Mouse (Mus musculus): Measurements from ENCODE around the gene Hist1h3d. TPM values are rescaled to one million over a fixed set of nuclear protein-coding genes. Genes with fewer than 3 reads are reported as not detected.
"Not testable (repeated sequence)": the region's sequence is repeated elsewhere in the genome, so short reads cannot be mapped to it uniquely, and the experiment has no call there.

Gene Hist1h3d
- polyA plus RNA-seq, 2 experiments, result 7.2 to 20.4 TPM

GRCm38 (mm10) chr13:23621532-23622174, 46.1 kb downstream of the Hist1h3d start:
- no peak for TF ChIP-seq CTCF (IDR thresholded peaks at IDR 0.05; ENCODE audit: low read depth)
- peak; percentile 38 for TF ChIP-seq EP300 (IDR thresholded peaks at IDR 0.05; ENCODE audit: low read depth)
- Histone ChIP-seq H3K4me3 (ENCODE audit: insufficient read depth in 1 of 2, low read depth in 2 of 2, low read length in 2 of 2) (peak overlapping the region; percentile 71 to 90), H3K4me2 (ENCODE audit: low read depth) (peak overlapping the region; percentile 95), H3K4me1 (replicated peaks; ENCODE audit: control insufficient read depth in 2 of 2, insufficient read depth in 2 of 2, low read length in 1 of 2) (peaks cover 12 to 16% of the 10 kb centered on the region in 2 experiments), H3K9me3 (ENCODE audit: control insufficient read depth, low read length) (no peaks in the 10 kb centered on the region), H3K27ac (peak overlapping the region; percentile 99), H3K27me3 (ENCODE audit: control insufficient read depth, insufficient read depth, low read length) (peaks cover 6% of the 10 kb centered on the region), H3K9ac (replicated peaks) (peak overlapping the region; percentile 98), H3K36me3 (replicated peaks; ENCODE audit: control insufficient read depth, insufficient read depth, low read depth) (no peaks in the 10 kb centered on the region)
- DNase-seq (ENCODE audit: low read depth in 3 of 3, low spot score in 3 of 3) (peak; percentile 83 to 92 (median 85)), ATAC-seq (ENCODE audit: insufficient read depth) (peak; percentile 79)
- under 1% methylated on average over 18 of the region's 18 CpGs for WGBS (ENCODE audit: insufficient replicate concordance)

GRCm38 (mm10) chr13:23622175-23622671, 46.7 kb downstream of the Hist1h3d start, which contains the start of gene Hist1h1e:
Gene Hist1h1e, minus strand, starts transcription at chr13:23622558.
- peak within 1 kb of the TSS; percentile 95 for H3K4me2 ChIP-seq (ENCODE audit: low read depth)
- not testable (repeated sequence) for H3K36me3 ChIP-seq (replicated peaks; ENCODE audit: control insufficient read depth, insufficient read depth, low read depth); H3K27me3 ChIP-seq (ENCODE audit: control insufficient read depth, insufficient read depth, low read length); H3K9me3 ChIP-seq (ENCODE audit: control insufficient read depth, low read length)
- peak; percentile 72 for TF ChIP-seq EP300 (IDR thresholded peaks at IDR 0.05; ENCODE audit: low read depth)
- H3K27ac ChIP-seq, result peak within 1 kb of the TSS; percentile 99
- peak within 1 kb of the TSS; percentile 98 for H3K9ac ChIP-seq (replicated peaks)
- WGBS (ENCODE audit: insufficient replicate concordance), result under 1% methylated on average over 47 of the region's 53 CpGs
- peak within 1 kb of the TSS; percentile 71 to 90 for H3K4me3 ChIP-seq (ENCODE audit: insufficient read depth in 1 of 2, low read depth in 2 of 2, low read length in 2 of 2)
- DNase-seq (ENCODE audit: low read depth in 3 of 3, low spot score in 3 of 3) (peak; percentile 79 to 80 (median 79)), ATAC-seq (ENCODE audit: insufficient read depth) (peak; percentile 77)
- peaks cover 12 to 16% of the 10 kb centered on the region in 2 experiments for H3K4me1 ChIP-seq (replicated peaks; ENCODE audit: control insufficient read depth in 2 of 2, insufficient read depth in 2 of 2, low read length in 1 of 2)

GRCm38 (mm10) chr13:23622861-23623450, 47.4 kb downstream of the Hist1h3d start:
- no peak for TF ChIP-seq CTCF (IDR thresholded peaks at IDR 0.05; ENCODE audit: low read depth)
- Histone ChIP-seq H3K36me3 (replicated peaks; ENCODE audit: control insufficient read depth, insufficient read depth, low read depth) (no peaks in the 10 kb centered on the region), H3K4me1 (replicated peaks; ENCODE audit: control insufficient read depth in 2 of 2, insufficient read depth in 2 of 2, low read length in 1 of 2) (peaks cover 12 to 16% of the 10 kb centered on the region in 2 experiments), H3K4me3 (ENCODE audit: insufficient read depth in 1 of 2, low read depth in 2 of 2, low read length in 2 of 2) (peak overlapping the region in 1 of 2 experiments; percentile 71; a peak in 2 of 4 replicates), H3K4me2 (ENCODE audit: low read depth) (peak overlapping the region; percentile 95), H3K27me3 (ENCODE audit: control insufficient read depth, insufficient read depth, low read length) (peaks cover 7% of the 10 kb centered on the region), H3K9me3 (ENCODE audit: control insufficient read depth, low read length) (no peaks in the 10 kb centered on the region), H3K27ac (peak overlapping the region; percentile 99), H3K9ac (replicated peaks) (peak overlapping the region; percentile 98)
- DNase-seq (ENCODE audit: low read depth in 3 of 3, low spot score in 3 of 3) (peak in 1 of 3 experiments; percentile 37), ATAC-seq (ENCODE audit: insufficient read depth) (no peak)
- 21% methylated on average over 7 of the region's 7 CpGs for WGBS (ENCODE audit: insufficient replicate concordance)

Small RNA genes lying within 50 kb of the gene (microRNA-seq; reads per million reads assigned to microRNA genes)
- gene Gm44297 (not detected), gene Gm44359 (not detected), gene Gm44394 (not detected)

Other genes with a start within 250 kb of the Hist1h3d start
Only the 30 nearest of the 35 such genes appear.
- 2.4 and 4.0 TPM in 2 replicates for gene Abt1, start 151.9 kb upstream of the Hist1h3d start, polyA plus RNA-seq (2012; rRNA removed)
- gene Abt1, start 151.9 kb upstream of the Hist1h3d start, polyA plus RNA-seq (2014; fragmentation: Nextera tagmentation; extraction: Ambion mirVana), result 5.2 and 5.3 TPM in 2 replicates
- gene Btn1a1, start 109.9 kb upstream of the Hist1h3d start, polyA plus RNA-seq (2012; rRNA removed), result 1.5 and 2.1 TPM in 2 replicates
- gene Btn1a1, start 109.9 kb upstream of the Hist1h3d start, polyA plus RNA-seq (2014; fragmentation: Nextera tagmentation; extraction: Ambion mirVana), result 1.5 and 1.8 TPM in 2 replicates
- 0.01 TPM in 1 of 2 replicates, not detected in the other for gene Btn2a2, start 86.9 kb upstream of the Hist1h3d start, polyA plus RNA-seq (2012; rRNA removed)
- not detected in 2 replicates for gene Btn2a2, start 86.9 kb upstream of the Hist1h3d start, polyA plus RNA-seq (2014; fragmentation: Nextera tagmentation; extraction: Ambion mirVana)
- 8.6 and 24.1 TPM in 2 replicates for gene Hist1h4h, start 44.7 kb upstream of the Hist1h3d start, polyA plus RNA-seq (2012; rRNA removed)
- gene Hist1h4h, start 44.7 kb upstream of the Hist1h3d start, polyA plus RNA-seq (2014; fragmentation: Nextera tagmentation; extraction: Ambion mirVana), result 5.3 and 6.1 TPM in 2 replicates
- 375 and 609 TPM in 2 replicates for gene Hist1h2af, start 41.9 kb upstream of the Hist1h3d start, polyA plus RNA-seq (2012; rRNA removed)
- gene Hist1h2af, start 41.9 kb upstream of the Hist1h3d start, polyA plus RNA-seq (2014; fragmentation: Nextera tagmentation; extraction: Ambion mirVana), result 14.2 and 17.4 TPM in 2 replicates
- gene Hist1h3g, start 40.3 kb upstream of the Hist1h3d start, polyA plus RNA-seq (2012; rRNA removed), result 48.1 and 52.5 TPM in 2 replicates
- 8.6 and 9.6 TPM in 2 replicates for gene Hist1h3g, start 40.3 kb upstream of the Hist1h3d start, polyA plus RNA-seq (2014; fragmentation: Nextera tagmentation; extraction: Ambion mirVana)
- 6.7 and 8.7 TPM in 2 replicates for gene Hist1h2bh, start 32.4 kb upstream of the Hist1h3d start, polyA plus RNA-seq (2012; rRNA removed)
- 1.2 and 1.4 TPM in 2 replicates for gene Hist1h2bh, start 32.4 kb upstream of the Hist1h3d start, polyA plus RNA-seq (2014; fragmentation: Nextera tagmentation; extraction: Ambion mirVana)
- 5.1 and 13.6 TPM in 2 replicates for gene Hist1h3f, start 31.7 kb upstream of the Hist1h3d start, polyA plus RNA-seq (2012; rRNA removed)
- 1.00 and 1.1 TPM in 2 replicates for gene Hist1h3f, start 31.7 kb upstream of the Hist1h3d start, polyA plus RNA-seq (2014; fragmentation: Nextera tagmentation; extraction: Ambion mirVana)
- 4.9 and 17.8 TPM in 2 replicates for gene Hist1h4f, start 24.1 kb upstream of the Hist1h3d start, polyA plus RNA-seq (2012; rRNA removed)
- 0.75 and 1.6 TPM in 2 replicates for gene Hist1h4f, start 24.1 kb upstream of the Hist1h3d start, polyA plus RNA-seq (2014; fragmentation: Nextera tagmentation; extraction: Ambion mirVana)
- 0.54 and 0.70 TPM in 2 replicates for gene Hist1h1d, start 22.5 kb upstream of the Hist1h3d start, polyA plus RNA-seq (2012; rRNA removed)
- 1.2 and 1.6 TPM in 2 replicates for gene Hist1h1d, start 22.5 kb upstream of the Hist1h3d start, polyA plus RNA-seq (2014; fragmentation: Nextera tagmentation; extraction: Ambion mirVana)
- 25.4 and 53.3 TPM in 2 replicates for gene Hist1h3e, start 13.4 kb upstream of the Hist1h3d start, polyA plus RNA-seq (2012; rRNA removed)
- 3.9 and 5.1 TPM in 2 replicates for gene Hist1h3e, start 13.4 kb upstream of the Hist1h3d start, polyA plus RNA-seq (2014; fragmentation: Nextera tagmentation; extraction: Ambion mirVana)
- 10.8 and 14.3 TPM in 2 replicates for gene Hist1h2ae, start 4.5 kb upstream of the Hist1h3d start, polyA plus RNA-seq (2012; rRNA removed)
- gene Hist1h2ae, start 4.5 kb upstream of the Hist1h3d start, polyA plus RNA-seq (2014; fragmentation: Nextera tagmentation; extraction: Ambion mirVana), result 150 and 151 TPM in 2 replicates
- 42.1 and 55.9 TPM in 2 replicates for gene Hist1h2bg, start 4.4 kb upstream of the Hist1h3d start, polyA plus RNA-seq (2012; rRNA removed)
- 6.9 and 10.2 TPM in 2 replicates for gene Hist1h2bg, start 4.4 kb upstream of the Hist1h3d start, polyA plus RNA-seq (2014; fragmentation: Nextera tagmentation; extraction: Ambion mirVana)
- gene Hist1h2bf, start 1.6 kb upstream of the Hist1h3d start, polyA plus RNA-seq (2012; rRNA removed), result 15.9 and 35.2 TPM in 2 replicates
- 3.4 and 4.4 TPM in 2 replicates for gene Hist1h2bf, start 1.6 kb upstream of the Hist1h3d start, polyA plus RNA-seq (2014; fragmentation: Nextera tagmentation; extraction: Ambion mirVana)
- gene Hist1h2ad, start 1.4 kb upstream of the Hist1h3d start, polyA plus RNA-seq (2012; rRNA removed), result 10.4 and 25.5 TPM in 2 replicates
- 4.7 and 5.1 TPM in 2 replicates for gene Hist1h2ad, start 1.4 kb upstream of the Hist1h3d start, polyA plus RNA-seq (2014; fragmentation: Nextera tagmentation; extraction: Ambion mirVana)
- 8.6 and 12.8 TPM in 2 replicates for gene Hist1h4d, start 5.8 kb downstream of the Hist1h3d start, polyA plus RNA-seq (2012; rRNA removed)
- 152 and 155 TPM in 2 replicates for gene Hist1h4d, start 5.8 kb downstream of the Hist1h3d start, polyA plus RNA-seq (2014; fragmentation: Nextera tagmentation; extraction: Ambion mirVana)
- gene Hist1h2be, start 45.4 kb downstream of the Hist1h3d start, polyA plus RNA-seq (2012; rRNA removed), result 2.8 and 3.3 TPM in 2 replicates
- gene Hist1h2be, start 45.4 kb downstream of the Hist1h3d start, polyA plus RNA-seq (2014; fragmentation: Nextera tagmentation; extraction: Ambion mirVana), result 0.95 and 1.3 TPM in 2 replicates
- 6.3 and 8.0 TPM in 2 replicates for gene Hist1h1e, start 46.8 kb downstream of the Hist1h3d start, polyA plus RNA-seq (2012; rRNA removed)
- gene Hist1h1e, start 46.8 kb downstream of the Hist1h3d start, polyA plus RNA-seq (2014; fragmentation: Nextera tagmentation; extraction: Ambion mirVana), result 23.1 and 24.4 TPM in 2 replicates
- gene Hist1h2ac, start 108.2 kb downstream of the Hist1h3d start, polyA plus RNA-seq (2012; rRNA removed), result 1.5 and 1.8 TPM in 2 replicates
- gene Hist1h2ac, start 108.2 kb downstream of the Hist1h3d start, polyA plus RNA-seq (2014; fragmentation: Nextera tagmentation; extraction: Ambion mirVana), result 1.1 and 1.3 TPM in 2 replicates
- gene Hist1h2bc, start 108.4 kb downstream of the Hist1h3d start, polyA plus RNA-seq (2012; rRNA removed), result 67.1 and 79.7 TPM in 2 replicates
- 104 and 106 TPM in 2 replicates for gene Hist1h2bc, start 108.4 kb downstream of the Hist1h3d start, polyA plus RNA-seq (2014; fragmentation: Nextera tagmentation; extraction: Ambion mirVana)
- gene Hist1h1t, start 120.1 kb downstream of the Hist1h3d start, polyA plus RNA-seq (2012; rRNA removed), result 0.13 TPM in 1 of 2 replicates, not detected in the other
- not detected in 2 replicates for gene Hist1h1t, start 120.1 kb downstream of the Hist1h3d start, polyA plus RNA-seq (2014; fragmentation: Nextera tagmentation; extraction: Ambion mirVana)
- 3.5 and 6.2 TPM in 2 replicates for gene Hist1h4c, start 122.7 kb downstream of the Hist1h3d start, polyA plus RNA-seq (2012; rRNA removed)
- 8.5 and 10.1 TPM in 2 replicates for gene Hist1h4c, start 122.7 kb downstream of the Hist1h3d start, polyA plus RNA-seq (2014; fragmentation: Nextera tagmentation; extraction: Ambion mirVana)
- 2.8 and 3.4 TPM in 2 replicates for gene Hfe, start 135.1 kb downstream of the Hist1h3d start, polyA plus RNA-seq (2012; rRNA removed)
- gene Hfe, start 135.1 kb downstream of the Hist1h3d start, polyA plus RNA-seq (2014; fragmentation: Nextera tagmentation; extraction: Ambion mirVana), result 10.8 and 12.2 TPM in 2 replicates
- 37.4 and 46.8 TPM in 2 replicates for gene Hist1h1c, start 163.0 kb downstream of the Hist1h3d start, polyA plus RNA-seq (2012; rRNA removed)
- 72.5 and 86.6 TPM in 2 replicates for gene Hist1h1c, start 163.0 kb downstream of the Hist1h3d start, polyA plus RNA-seq (2014; fragmentation: Nextera tagmentation; extraction: Ambion mirVana)
- gene Hist1h3c, start 169.8 kb downstream of the Hist1h3d start, polyA plus RNA-seq (2012; rRNA removed), result 48.5 and 88.2 TPM in 2 replicates
- 3.6 and 5.7 TPM in 2 replicates for gene Hist1h3c, start 169.8 kb downstream of the Hist1h3d start, polyA plus RNA-seq (2014; fragmentation: Nextera tagmentation; extraction: Ambion mirVana)
- 20.0 and 34.0 TPM in 2 replicates for gene Hist1h2bb, start 171.0 kb downstream of the Hist1h3d start, polyA plus RNA-seq (2012; rRNA removed)
- gene Hist1h2bb, start 171.0 kb downstream of the Hist1h3d start, polyA plus RNA-seq (2014; fragmentation: Nextera tagmentation; extraction: Ambion mirVana), result 2.6 and 3.5 TPM in 2 replicates
- gene Hist1h2ab, start 175.4 kb downstream of the Hist1h3d start, polyA plus RNA-seq (2012; rRNA removed), result 45.2 and 45.3 TPM in 2 replicates
- gene Hist1h2ab, start 175.4 kb downstream of the Hist1h3d start, polyA plus RNA-seq (2014; fragmentation: Nextera tagmentation; extraction: Ambion mirVana), result 70.4 and 74.8 TPM in 2 replicates
- 40.0 and 45.7 TPM in 2 replicates for gene Hist1h3b, start 176.5 kb downstream of the Hist1h3d start, polyA plus RNA-seq (2012; rRNA removed)
- 8.9 and 11.4 TPM in 2 replicates for gene Hist1h3b, start 176.5 kb downstream of the Hist1h3d start, polyA plus RNA-seq (2014; fragmentation: Nextera tagmentation; extraction: Ambion mirVana)
- 9.2 and 21.6 TPM in 2 replicates for gene Hist1h4b, start 181.2 kb downstream of the Hist1h3d start, polyA plus RNA-seq (2012; rRNA removed)
- gene Hist1h4b, start 181.2 kb downstream of the Hist1h3d start, polyA plus RNA-seq (2014; fragmentation: Nextera tagmentation; extraction: Ambion mirVana), result 4.5 and 5.1 TPM in 2 replicates
- 4.3 and 11.8 TPM in 2 replicates for gene Hist1h4a, start 185.5 kb downstream of the Hist1h3d start, polyA plus RNA-seq (2012; rRNA removed)
- 0.57 and 0.78 TPM in 2 replicates for gene Hist1h4a, start 185.5 kb downstream of the Hist1h3d start, polyA plus RNA-seq (2014; fragmentation: Nextera tagmentation; extraction: Ambion mirVana)

Data from liver, embryonic 14.5 days (tissue).